Mouse (Mus musculus): ENCODE data around the gene Klhl2.

The Klhl2 gene

DNA sequence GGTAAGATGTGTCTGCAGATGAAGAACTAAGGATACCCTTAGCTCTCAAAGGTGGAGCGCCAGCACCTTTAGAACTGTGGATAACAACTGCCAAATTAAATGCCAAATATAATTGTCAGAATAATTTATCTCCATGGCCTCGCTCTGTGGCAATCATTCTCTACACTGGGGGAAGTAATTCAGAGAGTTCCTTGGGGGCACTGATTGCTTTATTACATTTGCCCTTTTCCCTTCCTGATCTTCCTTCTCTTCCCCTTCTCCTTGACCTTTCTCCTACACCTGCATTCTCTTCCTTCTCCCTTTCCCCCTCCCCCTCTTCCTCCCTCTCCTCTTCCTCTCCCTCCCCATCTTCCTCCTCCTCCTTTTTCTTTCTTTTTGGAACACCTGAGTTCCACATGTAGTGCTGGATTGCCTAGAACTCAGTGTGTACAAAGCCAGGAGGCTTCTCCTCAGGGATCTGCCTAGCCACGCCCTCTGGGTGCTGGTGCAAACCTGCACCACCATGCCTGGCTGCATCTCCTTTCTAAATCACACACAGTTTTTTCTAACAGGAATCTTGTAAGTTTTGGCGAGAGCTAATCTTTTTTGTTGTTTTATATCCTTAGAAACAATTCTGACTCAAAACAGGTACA lies 58.5 kb downstream of the Klhl2 start:
- CTCF ChIA-PET = interaction anchor here in 1 of 4 experiments (0.5 kb wide), 1 partner anchor 367 kb away, joined by 3 read pairs; no protein-coding TSS in a partner anchor
- POLR2A ChIA-PET = interaction anchor here in 2 of 4 experiments (0.6 to 3.6 kb wide), 4 partner anchors 13 to 36 kb away, joined by 3 to 11 read pairs (median 6); no protein-coding TSS in a partner anchor

DNA sequence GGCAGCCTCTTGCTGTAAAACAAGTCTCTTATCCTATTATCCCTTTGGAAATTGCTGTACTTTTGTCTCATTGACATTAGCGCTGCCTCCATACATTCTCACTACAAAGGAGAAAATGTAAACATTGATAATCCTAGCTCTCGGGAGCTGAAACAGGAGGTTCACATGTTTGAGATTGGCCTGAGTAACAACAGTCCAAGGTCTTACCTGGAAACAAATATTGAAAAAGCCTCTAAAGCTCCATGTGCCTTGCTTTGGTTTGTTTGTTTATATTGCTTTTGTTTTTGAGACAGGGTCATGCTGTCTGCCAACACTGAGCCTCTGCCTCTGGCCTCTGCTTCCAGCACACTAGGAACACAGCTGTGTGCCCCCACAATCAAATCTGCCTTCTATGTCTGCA lies 59.4 kb downstream of the Klhl2 start:
- CTCF ChIA-PET = interaction anchor here in 1 of 4 experiments (0.5 to 0.6 kb wide), 2 partner anchors 49 to 368 kb away, joined by 3 to 5 read pairs; no protein-coding TSS in a partner anchor
- POLR2A ChIA-PET = interaction anchor here in 2 of 4 experiments (0.6 to 3.6 kb wide), 2 partner anchors 13 to 35 kb away, joined by 6 to 11 read pairs; no protein-coding TSS in a partner anchor

DNA sequence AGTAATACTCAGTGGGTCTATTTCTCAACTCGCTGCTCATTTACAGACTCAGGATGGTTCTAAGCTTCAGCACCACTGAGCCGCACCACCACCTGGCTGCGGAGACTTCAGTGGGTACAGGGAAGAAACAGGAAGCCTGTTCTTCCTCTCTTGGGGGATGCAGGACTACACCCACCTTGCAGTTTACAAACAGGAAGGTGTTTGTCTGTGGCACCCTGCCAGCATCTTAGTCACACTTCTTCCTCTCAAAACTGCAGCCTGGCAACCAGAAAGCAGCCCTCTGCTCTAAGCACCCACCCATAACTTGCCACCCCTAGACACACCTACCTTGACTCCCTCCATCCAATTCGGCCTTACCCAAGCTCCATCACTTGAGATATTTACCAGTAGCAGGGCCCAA lies 61.1 kb downstream of the Klhl2 start:
- ChIA-PET CTCF (interaction anchor here in 1 of 4 experiments (0.6 kb wide), 1 partner anchor 72 kb away, joined by 5 read pairs; no protein-coding TSS in a partner anchor), POLR2A (interaction anchor here in 2 of 4 experiments (1.0 to 3.6 kb wide), 4 partner anchors 9 to 11 kb away, joined by 3 to 11 read pairs (median 5); no protein-coding TSS in a partner anchor)

DNA sequence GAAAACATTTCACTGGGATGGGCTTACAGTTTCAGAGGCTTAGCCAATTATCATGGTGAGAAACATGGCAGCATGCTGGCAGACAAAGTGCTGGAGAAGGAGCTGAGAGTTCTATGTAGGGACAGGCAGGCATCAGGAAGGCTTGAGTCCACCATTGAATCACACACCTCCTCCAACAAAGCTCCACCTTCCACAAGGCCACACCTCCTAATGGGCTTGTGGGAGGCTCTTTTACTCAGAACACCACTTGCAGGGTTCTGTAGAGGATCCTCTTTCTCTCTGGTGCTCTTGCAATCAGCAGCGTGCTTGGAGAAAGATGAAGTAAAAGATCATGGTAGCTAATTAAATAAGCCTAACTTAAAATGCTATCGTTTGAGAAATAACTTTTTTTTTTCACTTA lies 63.0 kb downstream of the Klhl2 start:
- ChIA-PET POLR2A (interaction anchor here (0.6 to 1.9 kb wide), 12 partner anchors 9 to 94 kb away, joined by 3 to 10 read pairs (median 4); no protein-coding TSS in a partner anchor), CTCF (interaction anchor here in 2 of 4 experiments (0.6 to 0.8 kb wide), 3 partner anchors 9 to 243 kb away, joined by 3 to 4 read pairs (median 3); no protein-coding TSS in a partner anchor)

DNA sequence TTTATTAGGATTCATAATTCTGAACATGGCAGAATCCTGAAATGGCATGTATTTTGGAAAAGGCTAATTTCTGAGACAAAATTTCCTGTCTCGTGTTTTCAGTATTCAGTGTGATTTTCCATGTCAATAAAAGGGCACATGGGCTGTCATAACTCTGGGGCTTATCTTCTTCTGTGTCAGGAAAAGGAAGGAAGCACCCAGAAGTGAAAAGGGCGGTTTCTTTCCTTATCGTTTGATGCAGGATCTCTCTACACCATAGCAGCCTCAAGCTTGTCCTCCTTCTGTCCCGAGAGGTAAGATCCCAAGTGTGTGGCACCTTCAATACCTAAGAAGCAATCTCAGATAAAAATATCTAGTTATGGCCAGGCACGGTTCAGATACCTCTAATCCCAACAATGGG lies 65.6 kb downstream of the Klhl2 start:
- CTCF ChIA-PET = interaction anchor here in 1 of 4 experiments (0.6 kb wide), 1 partner anchor 21 kb away, joined by 3 read pairs; no protein-coding TSS in a partner anchor
- POLR2A ChIA-PET = no interaction called here

DNA sequence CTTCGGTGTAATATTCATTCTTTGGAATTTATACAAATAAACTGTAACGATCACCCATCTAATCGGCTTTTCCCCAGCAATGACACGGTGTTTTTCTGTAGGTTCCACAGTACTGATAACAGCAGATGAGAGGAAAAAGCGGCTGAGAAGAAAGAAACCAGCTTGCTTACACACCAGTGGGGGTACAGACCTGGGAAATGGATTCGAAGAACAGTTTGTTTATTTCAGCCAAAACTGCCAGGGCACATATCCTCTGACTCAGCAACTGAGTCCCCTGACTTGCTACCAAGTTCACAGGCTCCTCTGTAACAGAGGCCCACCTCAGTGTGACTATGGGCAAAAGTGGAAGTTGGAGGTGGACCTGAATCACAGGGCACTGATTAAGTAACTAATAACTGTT lies 67.9 kb downstream of the Klhl2 start:
- ChIA-PET POLR2A (no interaction called here), CTCF (no interaction called here)

DNA sequence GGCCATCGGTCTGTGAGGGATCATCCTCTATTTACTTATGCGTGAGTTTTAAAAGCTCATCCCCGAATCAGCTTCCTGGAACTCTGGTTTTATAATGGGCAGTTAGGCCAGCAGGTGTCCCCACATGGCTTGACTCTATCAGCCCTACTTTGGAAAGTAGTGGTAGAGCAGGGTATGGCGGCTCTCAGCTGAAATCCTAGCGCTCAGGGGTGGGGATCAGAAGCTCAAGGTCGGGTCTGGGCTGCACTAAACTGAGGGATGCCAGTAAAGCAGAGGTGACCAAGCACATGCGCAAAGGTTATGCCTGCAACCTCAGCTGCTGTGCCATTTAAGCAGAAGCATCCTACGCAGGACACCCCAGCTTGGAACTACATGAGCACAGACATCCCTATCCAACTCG lies 71.9 kb downstream of the Klhl2 start:
- ChIA-PET POLR2A (interaction anchor here (0.7 to 2.5 kb wide), 15 partner anchors 8 to 592 kb away, joined by 3 to 11 read pairs (median 3); partner anchors contain the start of gene Tmem192 (in 1 of the 4)), CTCF (interaction anchor here (0.6 to 1.3 kb wide), 12 partner anchors 8 to 1195 kb away, joined by 3 to 7 read pairs (median 3); partner anchors contain the start of gene Gm10663 (in 1 of the 4))

DNA sequence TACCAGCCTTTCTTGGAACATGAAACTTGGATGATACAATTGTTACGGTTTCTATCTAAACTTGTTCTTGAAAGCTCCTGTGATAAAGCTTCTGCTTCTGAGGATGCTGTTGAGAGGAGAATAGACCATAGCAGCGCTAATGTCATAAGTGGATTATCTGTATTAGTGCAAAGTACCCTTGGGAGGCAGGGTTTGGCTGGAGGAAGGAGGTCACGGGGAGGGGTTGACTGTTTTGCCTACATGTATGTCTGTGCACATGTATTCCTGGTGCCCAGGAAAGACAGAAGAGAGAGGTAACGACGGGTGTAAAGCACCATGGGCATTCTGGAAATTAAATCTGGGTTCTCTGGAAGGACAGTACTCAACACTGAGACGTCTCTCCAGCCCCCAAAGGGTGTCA lies 75.7 kb downstream of the Klhl2 start:
- CTCF ChIA-PET = no interaction called here
- POLR2A ChIA-PET = interaction anchor here in 1 of 4 experiments (1.0 to 1.5 kb wide), 2 partner anchors 53 to 54 kb away, joined by 3 to 5 read pairs; no protein-coding TSS in a partner anchor

DNA sequence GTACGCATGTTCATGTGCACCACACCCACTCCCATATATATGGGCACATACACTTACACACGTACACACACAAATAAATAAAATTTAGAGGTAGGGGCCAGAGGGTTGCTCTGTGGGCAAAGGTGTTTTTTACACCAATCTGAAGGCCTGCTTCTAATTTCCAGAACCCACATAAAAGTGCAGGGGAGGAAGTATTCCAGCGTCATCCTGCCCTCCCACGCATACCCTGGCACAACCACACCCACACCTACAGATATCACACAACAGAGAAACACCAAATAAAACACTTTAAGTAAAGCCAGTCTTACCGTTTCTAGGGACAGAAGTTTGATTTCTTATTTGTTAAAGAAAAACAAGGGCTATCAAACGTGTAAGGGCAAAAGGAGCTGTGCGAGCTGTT lies 79.0 kb downstream of the Klhl2 start:
- ChIA-PET POLR2A (no interaction called here), CTCF (interaction anchor here in 1 of 4 experiments (0.7 kb wide), 1 partner anchor 122 kb away, joined by 3 read pairs; no protein-coding TSS in a partner anchor)

DNA sequence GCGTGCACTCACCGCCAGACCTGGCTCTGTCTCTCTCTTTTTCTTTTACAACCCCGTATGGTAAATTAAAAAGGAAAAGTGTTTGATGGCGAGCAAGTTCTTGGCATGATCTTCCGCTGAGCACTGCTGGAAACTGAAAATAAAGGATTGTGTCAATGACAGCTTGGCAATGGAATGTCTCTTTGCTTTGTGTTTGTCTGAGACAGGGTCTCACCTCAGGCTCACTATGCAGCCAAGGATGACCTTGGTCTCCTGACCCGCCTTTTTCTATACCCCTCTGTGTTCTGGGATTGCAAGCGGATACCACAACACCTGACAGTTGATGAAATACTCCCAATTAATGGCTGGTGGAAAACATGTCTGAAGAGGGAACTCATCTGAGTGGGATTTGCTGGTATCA lies 80.2 kb downstream of the Klhl2 start:
- ChIA-PET CTCF (no interaction called here), POLR2A (interaction anchor here in 2 of 4 experiments (0.9 to 1.0 kb wide), 2 partner anchors 8 to 11 kb away, joined by 3 read pairs; no protein-coding TSS in a partner anchor)

DNA sequence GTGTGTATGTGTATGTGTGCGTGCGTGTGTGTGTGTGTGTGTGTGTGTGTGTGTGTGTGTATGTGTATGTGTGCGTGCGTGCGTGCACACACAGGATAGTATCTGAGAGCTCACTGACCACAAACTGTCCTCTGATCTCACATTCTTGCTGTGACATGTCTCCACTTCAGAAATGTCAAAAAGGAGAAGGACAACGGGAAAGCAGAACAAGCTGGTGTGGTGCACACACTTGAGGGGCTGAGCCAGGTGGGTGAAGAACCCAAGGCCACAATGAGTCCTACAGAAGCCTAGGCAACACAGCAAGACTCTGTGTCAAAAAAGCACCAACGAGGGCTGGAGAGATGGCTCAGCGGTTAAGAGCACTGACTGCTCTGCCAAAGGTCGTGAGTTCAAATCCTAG lies 81.2 kb downstream of the Klhl2 start:
- ChIA-PET CTCF (no interaction called here), POLR2A (interaction anchor here in 2 of 4 experiments (0.5 to 1.5 kb wide), 3 partner anchors 14 to 183 kb away, joined by 3 read pairs; no protein-coding TSS in a partner anchor)

DNA sequence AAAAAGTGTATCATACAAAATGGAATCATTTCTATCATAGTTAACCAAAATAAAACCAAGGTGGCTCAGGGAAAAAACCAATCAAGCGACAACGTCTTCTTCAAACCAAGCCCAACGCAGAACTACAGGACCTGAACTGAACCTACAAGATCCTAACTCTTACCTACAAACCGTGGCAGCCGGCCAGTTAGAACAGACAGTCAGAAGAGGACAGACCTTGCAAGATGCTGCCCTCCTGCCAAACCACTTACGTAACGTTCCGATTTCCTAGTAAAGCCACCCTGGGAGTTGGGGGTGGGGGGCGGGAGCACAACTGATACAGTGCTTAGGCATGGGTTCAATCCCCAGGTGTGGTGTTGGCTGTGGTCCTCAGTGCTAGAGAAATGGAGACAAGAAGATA lies 82.8 kb downstream of the Klhl2 start:
- ChIA-PET POLR2A (interaction anchor here in 1 of 4 experiments (1.2 to 1.5 kb wide), 2 partner anchors 12 to 13 kb away, joined by 3 read pairs; no protein-coding TSS in a partner anchor), CTCF (interaction anchor here in 2 of 4 experiments (0.7 to 1.0 kb wide), 2 partner anchors 11 kb away, joined by 4 read pairs; no protein-coding TSS in a partner anchor)

DNA sequence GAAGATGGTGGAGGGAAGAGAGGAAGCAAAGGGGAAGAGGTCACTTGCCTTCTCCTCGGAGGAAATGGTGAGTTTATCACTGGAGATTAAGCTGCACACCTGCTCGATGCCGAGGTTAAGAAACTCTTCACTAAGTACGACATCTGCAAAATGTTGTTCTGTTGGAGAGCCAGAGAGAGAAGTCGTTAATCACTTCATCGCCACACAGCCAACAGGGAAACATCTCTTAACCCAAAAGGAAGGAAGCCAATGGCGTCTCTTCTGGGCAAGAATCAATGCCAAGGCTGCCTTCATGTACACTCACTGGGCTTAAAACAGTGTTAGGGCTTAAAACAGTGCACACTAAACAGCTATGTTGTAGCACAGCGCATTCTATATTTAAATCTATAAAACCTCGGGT lies 85.7 kb downstream of the Klhl2 start:
- POLR2A ChIA-PET = interaction anchor here in 2 of 4 experiments (0.6 to 1.1 kb wide), 3 partner anchors 35 to 112 kb away, joined by 3 to 5 read pairs (median 3); no protein-coding TSS in a partner anchor
- CTCF ChIA-PET = no interaction called here

DNA sequence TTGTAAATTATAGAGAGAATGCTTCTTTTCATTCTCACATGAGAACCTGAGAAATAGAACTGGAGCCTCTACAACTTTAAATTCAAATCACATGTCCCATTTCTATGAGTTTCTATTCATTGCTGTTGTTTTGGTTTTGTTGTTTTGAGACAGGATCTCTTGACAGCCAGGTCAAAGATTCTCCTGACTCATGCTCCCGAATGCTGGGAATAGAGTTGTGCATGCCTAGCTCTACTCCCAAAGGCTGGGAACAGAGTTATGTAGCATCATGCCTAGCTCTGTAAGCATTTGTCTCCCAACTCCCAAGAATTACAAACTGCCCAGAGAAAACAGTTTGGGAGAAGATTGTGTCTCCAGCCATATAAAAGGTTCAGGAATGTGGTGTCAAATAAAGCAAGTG lies 87.1 kb downstream of the Klhl2 start:
- POLR2A ChIA-PET = interaction anchor here in 2 of 4 experiments (0.6 to 1.1 kb wide), 3 partner anchors 15 to 133 kb away, joined by 3 read pairs; no protein-coding TSS in a partner anchor
- CTCF ChIA-PET = interaction anchor here in 2 of 4 experiments (0.6 to 1.3 kb wide), 2 partner anchors 21 to 45 kb away, joined by 3 read pairs; no protein-coding TSS in a partner anchor

DNA sequence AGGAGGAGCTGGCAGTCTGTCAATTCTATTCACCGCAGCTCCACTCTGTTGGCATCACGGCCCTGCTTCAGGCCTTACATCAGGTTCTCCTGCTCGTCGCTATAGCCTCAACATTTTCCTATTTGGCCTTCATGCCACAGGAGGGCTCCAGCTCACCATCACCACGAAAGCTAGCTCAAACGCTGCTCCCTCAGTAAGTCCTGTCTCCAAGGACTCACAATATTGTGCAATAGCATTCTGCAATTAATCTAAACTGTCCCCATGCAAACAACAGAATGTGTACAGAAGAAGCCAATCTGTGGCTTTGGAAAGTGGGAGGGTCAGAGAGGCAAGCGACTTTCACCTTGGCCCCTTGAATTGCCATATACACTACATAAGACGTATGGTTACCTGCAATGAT lies 88.4 kb downstream of the Klhl2 start:
- ChIA-PET CTCF (no interaction called here), POLR2A (no interaction called here)

DNA sequence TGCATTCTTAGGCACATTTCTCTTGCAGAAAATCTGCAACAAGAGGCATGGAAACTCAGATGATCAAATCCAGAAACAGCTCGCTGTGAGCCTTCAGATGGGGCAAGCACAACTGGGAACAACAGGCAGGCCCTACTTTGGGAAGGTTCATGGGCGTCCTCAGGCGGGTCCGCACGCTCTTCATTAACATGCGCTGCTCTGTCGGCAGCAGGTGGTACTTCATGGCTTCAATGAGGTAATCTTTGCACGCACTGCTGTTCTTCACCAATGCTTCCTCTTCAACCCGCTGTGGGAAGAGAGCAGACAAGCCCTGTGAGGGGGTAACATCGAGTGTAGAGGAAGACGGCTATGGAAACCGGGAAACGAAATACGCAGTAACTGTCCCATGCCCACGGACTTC lies 91.9 kb downstream of the Klhl2 start:
- POLR2A ChIA-PET = interaction anchor here in 2 of 4 experiments (0.6 to 1.6 kb wide), 6 partner anchors 10 to 72 kb away, joined by 3 to 4 read pairs (median 3); no protein-coding TSS in a partner anchor

DNA sequence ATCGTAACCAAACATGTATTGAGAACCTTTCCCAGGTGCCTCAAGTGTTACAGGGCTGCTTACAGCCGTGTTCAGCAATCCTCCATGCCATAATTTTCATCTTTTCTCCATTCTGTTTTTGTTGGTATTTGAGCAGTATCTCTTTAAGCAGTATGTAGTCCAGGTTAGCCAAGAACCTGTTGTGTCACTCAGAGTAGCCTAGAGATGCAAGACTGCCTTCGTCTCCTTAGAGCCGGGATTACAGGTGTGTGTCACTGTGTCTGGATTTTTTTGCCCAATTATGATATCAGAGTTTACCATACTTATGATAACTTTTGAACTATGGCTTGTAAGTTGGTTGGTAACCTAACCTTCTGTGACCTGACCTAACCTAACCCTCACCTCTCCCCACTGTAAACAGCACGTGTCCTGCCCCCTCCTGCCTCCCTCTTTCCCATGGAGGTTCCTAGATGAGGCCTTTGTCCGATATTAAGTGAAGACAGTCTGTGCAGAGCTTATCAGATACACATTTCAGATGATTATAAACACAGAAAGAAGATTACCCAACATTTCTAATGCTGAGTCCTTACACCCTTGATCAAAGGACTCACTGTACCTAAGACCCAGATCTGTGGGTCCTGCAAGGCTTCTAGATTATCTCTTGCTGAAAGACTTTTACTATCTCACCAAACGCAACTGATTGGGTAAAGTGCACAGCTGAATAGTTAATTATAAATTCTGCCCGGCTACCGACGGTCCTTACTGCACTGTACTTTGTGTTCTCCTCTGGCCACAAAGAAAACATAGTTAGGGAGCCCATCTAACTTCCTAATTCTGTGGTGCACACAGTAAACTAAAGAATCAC lies 103.4 kb downstream of the Klhl2 start:
- POLR2A ChIA-PET = no interaction called here
- CTCF ChIA-PET = no interaction called here

More for the DNA sequence above, 91.9 kb downstream of the Klhl2 start:
- CTCF ChIA-PET = interaction anchor here in 1 of 4 experiments (0.6 to 1.0 kb wide), 2 partner anchors 17 to 550 kb away, joined by 3 to 4 read pairs; no protein-coding TSS in a partner anchor

DNA sequence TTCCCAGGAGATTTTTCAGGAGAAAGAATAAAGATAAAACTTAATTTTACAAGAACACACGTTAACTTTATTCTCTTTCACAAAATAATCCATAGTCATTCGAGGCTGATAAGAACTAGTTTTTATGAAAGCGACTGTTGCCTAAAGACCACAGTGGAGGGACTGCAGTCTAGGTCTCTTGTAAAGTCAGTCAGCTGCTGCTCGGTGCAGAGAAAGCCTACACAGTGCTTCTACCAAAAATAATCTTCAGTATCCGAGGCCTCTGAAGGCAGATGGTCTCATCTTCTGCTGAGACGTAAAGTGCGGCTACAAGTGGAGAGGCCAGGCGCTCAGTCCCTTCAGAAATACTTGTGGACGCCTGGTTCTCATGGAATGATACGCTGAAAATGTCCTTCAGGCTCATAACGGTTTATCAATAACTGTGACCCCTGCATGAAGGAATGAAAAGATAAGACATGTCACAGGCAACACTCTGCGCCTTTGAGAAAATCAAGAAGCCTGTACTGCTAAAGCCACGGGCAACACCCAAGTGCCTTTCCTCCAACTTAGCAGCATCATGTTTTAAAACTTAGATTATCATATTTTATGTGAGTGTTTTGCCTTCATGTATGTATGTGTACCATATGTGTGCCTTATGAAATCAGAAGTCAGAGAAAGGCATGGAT lies 109.1 kb downstream of the Klhl2 start:
- CTCF ChIA-PET = no interaction called here

More for the DNA sequence above, 109.1 kb downstream of the Klhl2 start:
- POLR2A ChIA-PET = no interaction called here
